Mouse (Mus musculus): ENCODE results near the gene Tfdp1. TPM values are rescaled to one million over a fixed set of nuclear protein-coding genes. Genes with fewer than 3 reads are reported as not detected.

The Tfdp1 gene
- polyA plus RNA-seq, 1 experiment from 2014 or later, result 160 TPM

DNA sequence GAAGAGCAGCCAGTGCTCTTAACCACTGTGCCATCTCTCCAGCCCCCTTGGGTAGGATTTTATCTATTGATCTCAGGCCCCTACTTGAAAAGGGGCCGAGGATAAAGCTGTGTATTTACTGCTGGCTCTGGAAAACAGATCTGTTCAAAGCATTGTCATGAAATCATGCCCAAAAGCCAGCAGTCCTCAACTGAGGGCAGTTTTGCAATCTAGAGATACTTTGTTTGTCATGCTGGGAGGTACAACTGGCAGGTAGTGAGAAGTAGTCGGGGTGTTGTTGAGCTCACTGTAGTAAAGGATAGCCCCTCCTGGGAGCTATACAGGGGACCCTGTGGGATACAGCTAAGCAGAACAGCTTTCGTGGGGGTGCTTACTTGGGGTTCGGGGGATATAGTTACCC is 15.3 kb downstream of the Tfdp1 start:
- H3K36me3 ChIP-seq, result peaks cover 98% of the 10 kb centered on the region
- 75% methylated on average over 4 of the region's 4 CpGs for WGBS
- H3K4me2 ChIP-seq, result no peak overlapping the region
- no peak overlapping the region for H3K4me3 ChIP-seq
- H3K27me3 ChIP-seq, result no peaks in the 10 kb centered on the region
- H3K27ac ChIP-seq, result no peak overlapping the region
- 0 out of 2 replicates have a peak, but pooled peaks cover 3% of the 10 kb centered on the region for H3K4me1 ChIP-seq
- H3K9ac ChIP-seq, result no peak overlapping the region
- ATAC-seq (ENCODE audit: insufficient number of reproducible peaks, low FRiP score, low TSS enrichment, low read depth), result no peak
- H3K9me3 ChIP-seq, result no peaks in the 10 kb centered on the region

DNA sequence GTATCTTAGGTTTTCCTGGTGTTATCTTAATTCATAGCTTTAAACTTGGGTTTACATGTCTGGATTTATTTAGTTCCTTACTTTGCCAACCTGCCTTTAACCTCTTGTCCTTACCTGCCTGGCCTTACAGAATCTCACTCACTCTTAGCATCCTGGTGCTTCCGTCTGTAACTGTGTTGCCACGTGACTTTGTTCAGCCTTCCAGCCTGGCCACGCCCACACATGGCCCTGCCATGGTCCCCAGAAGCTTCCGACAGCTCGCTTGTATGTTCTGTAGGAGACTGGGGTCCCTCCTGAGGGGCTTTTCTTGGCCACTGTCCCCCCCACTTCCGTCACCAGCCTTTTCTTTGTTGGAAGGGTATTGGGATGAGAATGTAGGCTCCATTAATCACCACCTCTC is 17.7 kb downstream of the Tfdp1 start:
- H3K36me3 ChIP-seq, result peaks cover 98% of the 10 kb centered on the region
- no peaks in the 10 kb centered on the region for H3K4me1 ChIP-seq
- no peak for ATAC-seq (ENCODE audit: insufficient number of reproducible peaks, low FRiP score, low TSS enrichment, low read depth)
- no peaks in the 10 kb centered on the region for H3K27me3 ChIP-seq
- 81% methylated on average over 6 of the region's 6 CpGs for WGBS
- no peak overlapping the region for H3K4me3 ChIP-seq
- no peak overlapping the region for H3K27ac ChIP-seq
- no peaks in the 10 kb centered on the region for H3K9me3 ChIP-seq
- no peak overlapping the region for H3K4me2 ChIP-seq
- H3K9ac ChIP-seq, result no peak overlapping the region

DNA sequence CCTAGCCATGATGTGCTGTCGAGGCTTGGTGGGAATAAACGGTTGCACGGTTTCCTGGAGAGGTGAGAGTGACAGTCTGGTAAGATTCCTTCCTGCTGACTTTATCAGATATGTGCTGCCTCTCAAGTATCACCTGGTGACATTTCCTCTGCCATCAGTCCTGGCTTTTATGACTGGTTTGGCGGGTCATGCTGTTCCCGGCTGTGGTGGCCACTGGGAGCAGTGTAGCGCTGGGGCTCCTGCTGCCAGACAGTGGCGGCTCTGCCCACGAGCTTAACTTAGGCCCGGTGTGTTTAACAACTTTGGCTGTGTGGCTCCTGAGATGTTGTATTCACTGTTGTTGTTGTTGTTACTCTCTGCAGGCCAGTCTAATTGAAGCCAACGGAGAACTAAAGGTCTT is 18.1 kb downstream of the Tfdp1 start:
- WGBS, result 70% methylated on average over 10 of the region's 10 CpGs
- no peak for ATAC-seq (ENCODE audit: insufficient number of reproducible peaks, low FRiP score, low TSS enrichment, low read depth)
- H3K27ac ChIP-seq, result no peak overlapping the region
- H3K4me2 ChIP-seq, result no peak overlapping the region
- H3K9me3 ChIP-seq, result no peaks in the 10 kb centered on the region
- H3K9ac ChIP-seq, result no peak overlapping the region
- H3K4me1 ChIP-seq, result no peaks in the 10 kb centered on the region
- H3K36me3 ChIP-seq, result peaks cover 98% of the 10 kb centered on the region
- no peak overlapping the region for H3K4me3 ChIP-seq
- H3K27me3 ChIP-seq, result no peaks in the 10 kb centered on the region

DNA sequence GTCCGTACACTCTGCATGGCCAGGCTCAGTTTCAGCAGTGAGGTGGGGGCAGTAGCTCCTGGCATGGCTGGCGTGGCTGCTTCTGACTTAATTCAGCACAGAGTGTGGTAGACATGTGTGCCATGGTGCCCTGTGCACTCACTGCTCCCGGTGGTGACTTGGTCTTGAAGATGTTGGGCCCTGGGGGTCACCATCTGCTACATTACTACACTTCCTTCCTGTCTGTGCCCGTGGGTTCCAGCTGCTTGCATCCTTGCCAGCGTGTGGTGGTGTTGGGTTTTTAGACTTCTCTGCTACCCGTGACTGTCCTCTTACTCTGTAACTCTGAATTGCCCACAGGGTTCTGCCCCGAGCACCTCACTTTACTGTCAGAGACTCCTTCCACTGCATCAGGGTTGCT is 21.7 kb downstream of the Tfdp1 start:
- H3K27ac ChIP-seq, result no peak overlapping the region
- H3K4me2 ChIP-seq, result no peak overlapping the region
- no peak for ATAC-seq (ENCODE audit: insufficient number of reproducible peaks, low FRiP score, low TSS enrichment, low read depth)
- H3K36me3 ChIP-seq, result peaks cover 94% of the 10 kb centered on the region
- no peaks in the 10 kb centered on the region for H3K27me3 ChIP-seq
- no peaks in the 10 kb centered on the region for H3K4me1 ChIP-seq
- H3K4me3 ChIP-seq, result no peak overlapping the region
- H3K9me3 ChIP-seq, result no peaks in the 10 kb centered on the region
- no peak overlapping the region for H3K9ac ChIP-seq
- 89% methylated on average over 7 of the region's 7 CpGs for WGBS

DNA sequence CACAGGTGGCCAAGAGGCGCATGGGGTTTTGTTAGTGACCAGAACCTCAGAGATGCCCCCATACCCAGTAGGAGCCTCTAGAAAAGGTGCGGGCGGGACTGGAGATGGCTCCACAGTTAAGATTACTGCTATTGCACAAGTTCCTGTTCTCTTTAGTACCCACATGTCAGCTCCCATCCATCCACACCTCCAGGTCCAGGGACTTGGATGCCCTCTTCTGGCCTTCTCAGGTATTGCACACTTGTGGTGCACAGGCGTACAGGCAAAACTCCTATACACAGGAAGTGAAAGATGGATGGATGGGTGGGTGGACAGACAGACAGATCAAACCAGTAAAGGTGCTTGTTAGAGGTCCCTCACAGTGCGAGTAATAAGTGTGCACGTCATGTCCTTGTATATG is 23.3 kb downstream of the Tfdp1 start:
- Histone ChIP-seq H3K27me3 (no peaks in the 10 kb centered on the region), H3K4me2 (no peak overlapping the region), H3K4me1 (no peaks in the 10 kb centered on the region), H3K36me3 (peaks cover 94% of the 10 kb centered on the region), H3K9ac (no peak overlapping the region), H3K27ac (no peak overlapping the region), H3K4me3 (no peak overlapping the region), H3K9me3 (no peaks in the 10 kb centered on the region)
- 94% methylated on average over 6 of the region's 6 CpGs for WGBS
- no peak for ATAC-seq (ENCODE audit: insufficient number of reproducible peaks, low FRiP score, low TSS enrichment, low read depth)

DNA sequence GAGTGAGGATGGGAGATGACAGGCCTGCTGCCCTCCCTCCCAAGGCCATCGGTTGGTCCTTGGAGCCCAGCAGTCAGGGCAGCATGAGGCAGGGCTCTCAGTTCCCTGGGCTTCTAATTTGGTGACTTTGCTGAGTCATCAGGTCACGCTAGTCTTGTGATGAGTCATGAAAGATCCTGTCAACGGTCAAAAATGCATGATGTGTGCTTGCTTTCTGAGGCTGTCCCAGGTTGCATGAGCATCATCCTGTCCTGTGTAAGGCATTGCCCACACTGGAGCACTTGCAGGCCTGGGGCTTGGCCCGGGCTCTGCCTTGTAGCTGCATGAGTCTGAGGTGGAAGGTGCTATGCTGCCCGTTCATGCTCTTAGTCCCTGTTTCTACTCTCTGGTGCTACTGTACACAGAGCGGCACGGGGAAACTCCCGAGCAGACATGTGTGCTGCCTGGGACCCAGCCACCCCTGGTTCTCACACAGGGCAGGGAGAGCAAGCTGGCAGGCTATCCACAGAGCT is 34.7 kb downstream of the Tfdp1 start:
- 83% methylated on average over 8 of the region's 8 CpGs for WGBS
- H3K27me3 ChIP-seq, result no peaks in the 10 kb centered on the region
- no peak overlapping the region for H3K4me3 ChIP-seq
- H3K9ac ChIP-seq, result no peak overlapping the region
- no peak overlapping the region for H3K27ac ChIP-seq
- no peaks in the 10 kb centered on the region for H3K9me3 ChIP-seq
- ATAC-seq (ENCODE audit: insufficient number of reproducible peaks, low FRiP score, low TSS enrichment, low read depth), result no peak
- no peaks in the 10 kb centered on the region for H3K4me1 ChIP-seq
- H3K36me3 ChIP-seq, result peaks cover 88% of the 10 kb centered on the region
- no peak overlapping the region for H3K4me2 ChIP-seq

DNA sequence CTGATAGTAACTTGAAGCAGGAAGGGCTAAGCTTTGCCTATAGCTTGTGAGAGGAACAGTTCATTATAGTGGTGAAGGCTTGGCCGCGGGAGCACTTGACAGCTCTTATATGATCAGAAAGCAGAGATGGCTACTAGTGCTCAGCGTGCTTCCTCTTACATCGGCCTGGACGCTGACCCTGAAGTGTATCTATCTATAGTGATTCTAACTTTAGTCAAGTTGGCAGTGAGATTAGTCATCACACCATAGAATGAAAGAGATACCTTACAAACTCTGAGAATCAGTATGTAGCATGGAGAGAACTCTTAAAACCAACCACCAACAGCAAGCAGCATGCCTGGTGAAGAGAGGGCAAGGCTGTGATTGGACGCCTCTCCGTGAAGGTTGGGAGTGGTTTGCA is 43.1 kb downstream of the Tfdp1 start:
- WGBS, result 86% methylated on average over 7 of the region's 7 CpGs
- H3K4me1 ChIP-seq, result no peaks in the 10 kb centered on the region
- no peak overlapping the region for H3K27ac ChIP-seq
- H3K9me3 ChIP-seq, result no peaks in the 10 kb centered on the region
- no peak for ATAC-seq (ENCODE audit: insufficient number of reproducible peaks, low FRiP score, low TSS enrichment, low read depth)
- H3K4me3 ChIP-seq, result no peak overlapping the region
- H3K4me2 ChIP-seq, result no peak overlapping the region
- H3K36me3 ChIP-seq, result peaks cover 30% of the 10 kb centered on the region
- no peak overlapping the region for H3K9ac ChIP-seq
- no peaks in the 10 kb centered on the region for H3K27me3 ChIP-seq

DNA sequence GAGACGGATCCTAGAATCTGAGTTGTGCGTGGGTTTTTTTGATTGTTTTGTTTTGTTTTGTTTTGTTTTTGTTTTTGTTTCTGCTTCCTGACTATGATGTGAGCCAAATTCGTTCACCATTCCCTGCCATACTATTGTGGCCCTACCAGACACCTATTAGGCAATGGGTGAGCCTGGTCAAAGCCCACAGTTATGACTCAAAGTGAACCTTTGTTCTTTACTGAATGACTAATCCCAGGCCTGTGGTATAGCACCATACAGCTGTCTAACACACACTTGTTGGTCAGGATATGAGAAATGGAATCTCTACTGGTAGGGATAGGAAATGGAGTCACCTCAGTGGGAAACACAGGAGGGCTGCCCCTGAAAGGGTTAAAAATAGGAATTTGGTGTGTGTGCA is 44.0 kb downstream of the Tfdp1 start:
- Histone ChIP-seq H3K27ac (no peak overlapping the region), H3K4me3 (no peak overlapping the region), H3K9me3 (no peaks in the 10 kb centered on the region), H3K27me3 (no peaks in the 10 kb centered on the region), H3K9ac (no peak overlapping the region), H3K36me3 (peaks cover 24% of the 10 kb centered on the region), H3K4me2 (no peak overlapping the region), H3K4me1 (no peaks in the 10 kb centered on the region)
- WGBS, result 89% methylated on average over 3 of the region's 3 CpGs
- ATAC-seq (ENCODE audit: insufficient number of reproducible peaks, low FRiP score, low TSS enrichment, low read depth), result no peak

DNA sequence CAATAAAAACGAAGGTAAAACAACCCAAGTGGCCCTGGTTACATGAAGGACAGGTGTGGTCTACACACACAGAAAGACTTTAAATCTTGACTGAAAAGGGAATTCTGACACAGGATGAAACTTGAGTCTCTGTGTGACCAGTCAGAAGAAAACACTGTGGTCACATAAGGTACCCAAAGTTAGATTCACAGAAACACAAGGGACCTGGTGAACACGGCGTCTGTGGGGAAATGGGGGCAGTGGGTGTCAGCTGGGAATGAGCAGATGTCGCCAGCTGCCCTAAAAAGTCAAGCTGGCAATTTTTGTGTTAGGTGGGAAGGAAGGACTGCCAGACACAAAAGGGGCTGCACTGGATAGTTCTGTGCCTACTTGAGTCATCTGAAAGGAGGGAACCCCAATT is 44.4 kb downstream of the Tfdp1 start:
- H3K27ac ChIP-seq, result no peak overlapping the region
- 91% methylated on average over 4 of the region's 4 CpGs for WGBS
- no peak overlapping the region for H3K4me3 ChIP-seq
- H3K4me1 ChIP-seq, result no peaks in the 10 kb centered on the region
- no peak overlapping the region for H3K4me2 ChIP-seq
- H3K27me3 ChIP-seq, result no peaks in the 10 kb centered on the region
- H3K36me3 ChIP-seq, result peaks cover 23% of the 10 kb centered on the region
- H3K9me3 ChIP-seq, result no peaks in the 10 kb centered on the region
- H3K9ac ChIP-seq, result no peak overlapping the region
- ATAC-seq (ENCODE audit: insufficient number of reproducible peaks, low FRiP score, low TSS enrichment, low read depth), result no peak

DNA sequence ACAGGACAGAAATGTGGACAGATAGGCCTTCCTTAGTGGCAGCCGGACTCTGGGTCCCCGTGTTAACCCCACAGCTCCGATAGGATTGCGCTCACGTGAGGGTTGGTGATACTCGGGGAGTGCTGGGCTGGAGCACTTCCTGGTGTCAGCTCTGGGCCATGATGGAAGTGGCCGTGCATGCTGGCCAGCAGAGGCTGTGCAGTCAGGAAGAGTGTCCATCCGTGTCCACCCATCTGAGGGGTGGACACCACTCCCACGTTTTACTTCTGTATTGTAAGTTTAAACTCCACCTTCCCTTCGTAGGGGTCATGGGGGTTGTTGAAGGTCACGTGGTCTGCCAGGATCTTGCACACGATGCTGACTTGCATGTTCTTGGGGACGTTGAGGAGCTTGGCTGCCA is 47.8 kb downstream of the Tfdp1 start:
- Histone ChIP-seq H3K4me2 (no peak overlapping the region), H3K27me3 (no peaks in the 10 kb centered on the region), H3K4me3 (no peak overlapping the region), H3K9me3 (no peaks in the 10 kb centered on the region), H3K4me1 (no peaks in the 10 kb centered on the region), H3K36me3 (no peaks in the 10 kb centered on the region), H3K27ac (no peak overlapping the region), H3K9ac (no peak overlapping the region)
- 77% methylated on average over 13 of the region's 13 CpGs for WGBS
- ATAC-seq (ENCODE audit: insufficient number of reproducible peaks, low FRiP score, low TSS enrichment, low read depth), result no peak

DNA sequence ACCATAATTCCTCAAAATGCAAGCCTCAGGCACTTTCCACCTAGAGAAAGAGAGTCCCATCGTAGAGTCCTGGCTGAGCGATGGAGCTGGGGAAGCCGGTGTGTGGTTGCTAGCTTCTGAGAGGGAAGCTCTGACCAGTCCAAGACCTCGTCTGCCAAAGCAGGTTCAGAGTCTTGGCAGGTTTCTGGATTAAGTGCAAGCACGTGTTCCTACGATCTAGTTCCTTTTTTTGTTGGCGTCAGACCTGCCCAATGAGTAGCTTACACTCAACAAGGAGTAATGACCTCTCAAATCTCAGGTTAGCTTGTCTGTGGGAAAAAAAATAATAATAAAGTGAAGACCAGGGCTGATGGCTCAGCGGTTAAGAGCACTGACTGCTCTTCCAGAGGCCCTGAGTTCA is 49.2 kb downstream of the Tfdp1 start:
- H3K27ac ChIP-seq, result no peak overlapping the region
- no peaks in the 10 kb centered on the region for H3K27me3 ChIP-seq
- no peaks in the 10 kb centered on the region for H3K36me3 ChIP-seq
- H3K9me3 ChIP-seq, result no peaks in the 10 kb centered on the region
- H3K4me3 ChIP-seq, result no peak overlapping the region
- WGBS, result 71% methylated on average over 8 of the region's 8 CpGs
- H3K4me2 ChIP-seq, result no peak overlapping the region
- no peak for ATAC-seq (ENCODE audit: insufficient number of reproducible peaks, low FRiP score, low TSS enrichment, low read depth)
- no peak overlapping the region for H3K9ac ChIP-seq
- no peaks in the 10 kb centered on the region for H3K4me1 ChIP-seq

DNA sequence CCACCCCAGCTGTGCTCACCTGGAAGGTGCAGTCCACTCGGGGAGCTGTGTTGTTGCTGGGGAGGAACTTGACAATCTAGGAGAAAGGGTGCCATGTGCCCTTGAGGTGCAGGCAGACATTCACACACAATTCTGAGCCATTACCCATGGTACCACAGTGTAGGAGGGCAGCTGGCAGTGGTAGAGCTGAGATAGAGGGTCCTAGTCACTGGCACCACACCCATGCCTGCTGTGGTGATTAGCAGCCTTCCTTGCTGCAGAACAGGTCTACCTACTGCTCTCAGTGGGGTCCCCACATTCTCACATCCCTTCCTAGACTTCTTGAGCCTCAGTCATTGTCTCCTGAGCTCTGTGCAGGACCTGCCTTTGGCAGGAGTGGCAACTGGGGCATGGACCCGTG is 50.2 kb downstream of the Tfdp1 start:
- H3K4me3 ChIP-seq, result no peak overlapping the region
- H3K4me1 ChIP-seq, result no peaks in the 10 kb centered on the region
- H3K27ac ChIP-seq, result no peak overlapping the region
- no peak overlapping the region for H3K9ac ChIP-seq
- H3K36me3 ChIP-seq, result no peaks in the 10 kb centered on the region
- no peaks in the 10 kb centered on the region for H3K27me3 ChIP-seq
- 63% methylated on average over 2 of the region's 2 CpGs for WGBS
- no peaks in the 10 kb centered on the region for H3K9me3 ChIP-seq
- 0 out of 2 replicates have a peak, but pooled peaks have one; percentile 19 for ATAC-seq (ENCODE audit: insufficient number of reproducible peaks, low FRiP score, low TSS enrichment, low read depth)
- H3K4me2 ChIP-seq, result no peak overlapping the region

DNA sequence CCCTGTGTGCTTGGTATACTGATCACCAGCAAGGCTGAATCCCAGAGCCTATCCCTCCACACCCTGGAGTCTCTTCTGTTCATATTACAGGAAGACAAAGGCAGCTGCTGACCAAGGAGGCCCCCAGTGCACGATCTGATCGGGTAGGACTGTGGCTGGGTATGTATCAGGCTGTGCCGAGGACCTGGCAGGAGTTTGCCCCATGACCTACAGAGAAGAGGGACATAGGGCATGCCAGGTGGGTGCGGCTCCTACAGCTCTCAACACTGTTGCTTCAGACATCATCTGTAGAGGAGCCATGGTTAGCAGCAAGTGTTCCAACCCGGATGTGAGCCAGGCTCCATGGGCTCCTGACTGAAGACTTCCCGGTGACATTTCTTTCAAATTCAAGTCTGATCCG is 55.3 kb downstream of the Tfdp1 start:
- 0 out of 2 replicates have a peak, but pooled peaks have one; percentile 52 for ATAC-seq (ENCODE audit: insufficient number of reproducible peaks, low FRiP score, low TSS enrichment, low read depth)
- WGBS, result 90% methylated on average over 7 of the region's 7 CpGs

More for the DNA sequence above, 55.3 kb downstream of the Tfdp1 start:
- H3K4me3 ChIP-seq, result no peak overlapping the region
- no peaks in the 10 kb centered on the region for H3K4me1 ChIP-seq
- H3K27ac ChIP-seq, result no peak overlapping the region
- no peak overlapping the region for H3K9ac ChIP-seq
- H3K4me2 ChIP-seq, result no peak overlapping the region
- H3K9me3 ChIP-seq, result no peaks in the 10 kb centered on the region
- no peaks in the 10 kb centered on the region for H3K36me3 ChIP-seq
- H3K27me3 ChIP-seq, result no peaks in the 10 kb centered on the region

Data from limb, embryonic 15.5 days (tissue).